Mouse (Mus musculus) liver, postnatal 0 days (tissue): ENCODE results near the gene Psip1.

Experiments used
- CTCF ChIP-seq: sonication (generic); IDR thresholded peaks from 2 replicates; pipeline ENCODE4 v1.5.1; 2016; ENCODE audit warnings: antibody characterized with exemption, low read depth
- EP300 ChIP-seq: IDR thresholded peaks from 2 replicates; pipeline ENCODE4 v1.6.1; 2016; ENCODE audit warnings: antibody characterized with exemption, low read depth, mild to moderate bottlenecking

GRCm38 (mm10) chr4:83467615-83468014, 18.6 kb downstream of the Psip1 start:
- no peak for TF ChIP-seq CTCF
- no peak for TF ChIP-seq EP300
